Mouse (Mus musculus): Measurements from ENCODE around the gene Ar. TPM values are rescaled to one million over a fixed set of nuclear protein-coding genes. Genes with fewer than 3 reads are reported as not detected.

Gene Ar
- 0.25 and 0.84 TPM in 2 replicates for total RNA-seq (2017)

GRCm38 (mm10) chrX:98148531-98149342, at the start of gene Ar:
Gene Ar, plus strand, starts transcription at chrX:98148769.
- ATAC-seq (replicated peaks in 1 of 2; ENCODE audit: insufficient read depth in 1 of 2, low FRiP score in 2 of 2, low TSS enrichment in 1 of 2, low read depth in 1 of 2, poor library complexity in 2 of 2, severe bottlenecking in 2 of 2), result peak; percentile 78 to 80

DNA sequence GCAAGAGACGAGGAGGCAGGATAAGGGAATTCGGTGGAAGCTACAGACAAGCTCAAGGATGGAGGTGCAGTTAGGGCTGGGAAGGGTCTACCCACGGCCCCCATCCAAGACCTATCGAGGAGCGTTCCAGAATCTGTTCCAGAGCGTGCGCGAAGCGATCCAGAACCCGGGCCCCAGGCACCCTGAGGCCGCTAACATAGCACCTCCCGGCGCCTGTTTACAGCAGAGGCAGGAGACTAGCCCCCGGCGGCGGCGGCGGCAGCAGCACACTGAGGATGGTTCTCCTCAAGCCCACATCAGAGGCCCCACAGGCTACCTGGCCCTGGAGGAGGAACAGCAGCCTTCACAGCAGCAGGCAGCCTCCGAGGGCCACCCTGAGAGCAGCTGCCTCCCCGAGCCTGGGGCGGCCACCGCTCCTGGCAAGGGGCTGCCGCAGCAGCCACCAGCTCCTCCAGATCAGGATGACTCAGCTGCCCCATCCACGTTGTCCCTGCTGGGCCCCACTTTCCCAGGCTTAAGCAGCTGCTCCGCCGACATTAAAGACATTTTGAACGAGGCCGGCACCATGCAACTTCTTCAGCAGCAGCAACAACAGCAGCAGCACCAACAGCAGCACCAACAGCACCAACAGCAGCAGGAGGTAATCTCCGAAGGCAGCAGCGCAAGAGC, 1.3 kb downstream of the Ar start:
- peak; percentile 3 to 30; a peak in 2 of 4 replicates for ATAC-seq (replicated peaks in 1 of 2; ENCODE audit: insufficient read depth in 1 of 2, low FRiP score in 2 of 2, low TSS enrichment in 1 of 2, low read depth in 1 of 2, poor library complexity in 2 of 2, severe bottlenecking in 2 of 2)

DNA sequence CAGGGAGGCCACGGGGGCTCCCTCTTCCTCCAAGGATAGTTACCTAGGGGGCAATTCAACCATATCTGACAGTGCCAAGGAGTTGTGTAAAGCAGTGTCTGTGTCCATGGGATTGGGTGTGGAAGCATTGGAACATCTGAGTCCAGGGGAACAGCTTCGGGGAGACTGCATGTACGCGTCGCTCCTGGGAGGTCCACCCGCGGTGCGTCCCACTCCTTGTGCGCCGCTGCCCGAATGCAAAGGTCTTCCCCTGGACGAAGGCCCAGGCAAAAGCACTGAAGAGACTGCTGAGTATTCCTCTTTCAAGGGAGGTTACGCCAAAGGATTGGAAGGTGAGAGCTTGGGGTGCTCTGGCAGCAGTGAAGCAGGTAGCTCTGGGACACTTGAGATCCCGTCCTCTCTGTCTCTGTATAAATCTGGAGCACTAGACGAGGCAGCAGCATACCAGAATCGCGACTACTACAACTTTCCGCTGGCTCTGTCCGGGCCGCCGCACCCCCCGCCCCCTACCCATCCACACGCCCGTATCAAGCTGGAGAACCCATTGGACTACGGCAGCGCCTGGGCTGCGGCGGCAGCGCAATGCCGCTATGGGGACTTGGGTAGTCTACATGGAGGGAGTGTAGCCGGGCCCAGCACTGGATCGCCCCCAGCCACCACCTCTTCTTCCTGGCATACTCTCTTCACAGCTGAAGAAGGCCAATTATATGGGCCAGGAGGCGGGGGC, 2.0 kb downstream of the Ar start:
- ATAC-seq (replicated peaks in 1 of 2; ENCODE audit: insufficient read depth in 1 of 2, low FRiP score in 2 of 2, low TSS enrichment in 1 of 2, low read depth in 1 of 2, poor library complexity in 2 of 2, severe bottlenecking in 2 of 2), result peak; percentile 25 to 30; a peak in 3 of 4 replicates

GRCm38 (mm10) chrX:98189759-98190158, 41.2 kb downstream of the Ar start:
- ATAC-seq (replicated peaks in 1 of 2; ENCODE audit: insufficient read depth in 1 of 2, low FRiP score in 2 of 2, low TSS enrichment in 1 of 2, low read depth in 1 of 2, poor library complexity in 2 of 2, severe bottlenecking in 2 of 2), result no peak

DNA sequence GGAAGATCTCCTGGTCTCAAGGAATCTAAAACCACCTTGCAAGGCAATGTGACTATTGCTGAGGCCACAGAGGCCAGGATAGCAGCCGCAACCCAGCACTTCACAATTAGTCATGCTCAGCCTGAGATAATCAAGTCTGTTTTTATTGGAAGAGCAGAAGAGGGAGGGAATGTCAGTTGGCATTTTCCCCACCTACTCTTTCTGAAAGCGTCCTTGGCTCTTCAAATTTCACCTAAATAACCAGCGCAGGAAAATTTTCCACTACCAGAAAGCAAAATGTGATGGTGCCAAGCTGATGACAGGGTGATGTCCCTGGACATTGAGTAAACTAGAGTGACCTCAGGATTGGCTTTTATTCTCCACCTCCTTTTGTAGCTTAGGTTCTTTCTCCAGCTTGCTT, 57.2 kb downstream of the Ar start:
- no peak for ATAC-seq (replicated peaks in 1 of 2; ENCODE audit: insufficient read depth in 1 of 2, low FRiP score in 2 of 2, low TSS enrichment in 1 of 2, low read depth in 1 of 2, poor library complexity in 2 of 2, severe bottlenecking in 2 of 2)

GRCm38 (mm10) chrX:98207166-98207565, 58.6 kb downstream of the Ar start:
- ATAC-seq (replicated peaks in 1 of 2; ENCODE audit: insufficient read depth in 1 of 2, low FRiP score in 2 of 2, low TSS enrichment in 1 of 2, low read depth in 1 of 2, poor library complexity in 2 of 2, severe bottlenecking in 2 of 2), result no peak

DNA sequence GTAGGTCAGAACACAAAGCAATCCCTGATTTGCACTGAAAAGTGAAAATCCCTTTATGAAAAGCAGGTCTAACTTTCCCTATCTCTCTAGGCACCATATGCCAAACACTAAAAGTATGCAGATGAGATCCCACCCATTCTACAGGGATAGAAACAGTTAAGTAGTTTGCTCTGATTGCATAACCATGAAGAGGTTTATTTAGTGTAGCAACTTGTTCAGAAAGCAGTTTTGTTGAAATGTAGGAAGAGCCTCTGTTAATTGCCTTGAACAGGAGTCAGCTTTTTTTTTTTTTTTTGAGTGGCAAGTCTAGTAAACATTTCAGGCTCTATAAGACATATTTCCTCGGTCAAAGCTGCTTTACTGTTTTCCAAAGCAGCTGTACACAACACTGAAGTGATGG, 67.5 kb downstream of the Ar start:
- no peak for ATAC-seq (replicated peaks in 1 of 2; ENCODE audit: insufficient read depth in 1 of 2, low FRiP score in 2 of 2, low TSS enrichment in 1 of 2, low read depth in 1 of 2, poor library complexity in 2 of 2, severe bottlenecking in 2 of 2)

DNA sequence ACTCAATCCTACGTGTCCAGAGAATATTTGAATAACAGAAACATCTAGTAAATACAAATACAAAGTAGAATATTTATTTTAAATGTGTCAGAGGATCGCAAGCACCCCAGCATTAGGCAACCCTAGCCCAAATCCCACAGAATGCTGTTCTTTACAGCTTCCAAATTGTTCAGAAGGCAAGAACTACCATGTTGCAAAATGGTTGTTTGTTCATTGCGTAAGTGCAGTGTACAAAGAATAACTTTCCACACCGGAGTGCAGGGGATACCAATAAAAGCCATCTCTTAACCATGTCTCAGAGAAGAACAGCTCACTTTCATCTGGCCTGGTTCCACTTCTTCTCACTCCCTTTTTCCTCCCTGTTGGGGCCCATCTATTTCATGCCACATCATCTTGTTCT, 90.4 kb downstream of the Ar start:
- no peak for ATAC-seq (replicated peaks in 1 of 2; ENCODE audit: insufficient read depth in 1 of 2, low FRiP score in 2 of 2, low TSS enrichment in 1 of 2, low read depth in 1 of 2, poor library complexity in 2 of 2, severe bottlenecking in 2 of 2)

DNA sequence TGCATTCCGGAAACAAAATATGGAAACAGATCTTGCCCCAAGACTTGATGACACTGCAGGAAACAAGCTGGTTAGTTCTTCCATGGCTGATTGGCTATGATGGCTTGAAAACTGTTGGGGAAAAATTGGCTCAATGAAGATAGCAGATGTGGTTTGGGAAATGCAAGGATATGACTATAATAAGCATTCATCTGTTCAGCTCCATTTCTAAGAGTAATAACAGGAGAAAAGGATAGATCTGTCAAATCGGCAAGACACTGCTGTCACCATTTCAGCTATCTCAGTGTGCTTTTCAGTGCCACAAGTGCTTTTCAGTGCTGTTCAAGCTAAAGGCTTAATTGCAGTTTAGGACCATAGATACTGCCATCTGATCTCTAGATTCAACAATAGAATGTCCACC, 96.5 kb downstream of the Ar start:
- no peak for ATAC-seq (replicated peaks in 1 of 2; ENCODE audit: insufficient read depth in 1 of 2, low FRiP score in 2 of 2, low TSS enrichment in 1 of 2, low read depth in 1 of 2, poor library complexity in 2 of 2, severe bottlenecking in 2 of 2)

- ATAC-seq (replicated peaks in 1 of 2; ENCODE audit: insufficient read depth in 1 of 2, low FRiP score in 2 of 2, low TSS enrichment in 1 of 2, low read depth in 1 of 2, poor library complexity in 2 of 2, severe bottlenecking in 2 of 2), result no peak
Measured at GRCm38 (mm10) chrX:98248363-98248762, 99.8 kb downstream of the Ar start.

- no peak; a peak in 2 of 4 replicates for ATAC-seq (replicated peaks in 1 of 2; ENCODE audit: insufficient read depth in 1 of 2, low FRiP score in 2 of 2, low TSS enrichment in 1 of 2, low read depth in 1 of 2, poor library complexity in 2 of 2, severe bottlenecking in 2 of 2)
Measured at GRCm38 (mm10) chrX:98259620-98260019, 111.1 kb downstream of the Ar start.

DNA sequence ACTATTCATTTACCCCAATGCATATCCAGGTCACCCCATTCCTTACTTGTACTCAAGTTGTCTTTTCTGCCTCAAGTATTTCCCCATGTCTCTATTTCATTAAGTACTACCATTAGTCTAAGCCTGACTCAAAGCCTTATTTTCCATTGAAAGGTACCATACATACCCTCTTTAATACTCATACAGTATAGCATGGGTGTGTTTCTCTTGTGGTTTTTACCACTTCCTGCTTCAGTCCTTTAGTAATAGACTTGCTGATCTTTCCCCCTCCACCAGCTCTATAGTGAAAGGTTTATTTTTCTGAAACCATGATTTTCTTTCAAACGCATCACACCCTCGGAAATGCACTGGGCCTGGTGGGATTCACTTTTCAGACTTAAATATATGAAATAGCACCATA, 117.2 kb downstream of the Ar start:
- ATAC-seq (replicated peaks in 1 of 2; ENCODE audit: insufficient read depth in 1 of 2, low FRiP score in 2 of 2, low TSS enrichment in 1 of 2, low read depth in 1 of 2, poor library complexity in 2 of 2, severe bottlenecking in 2 of 2), result no peak

GRCm38 (mm10) chrX:98271361-98271760, 122.8 kb downstream of the Ar start:
- no peak for ATAC-seq (replicated peaks in 1 of 2; ENCODE audit: insufficient read depth in 1 of 2, low FRiP score in 2 of 2, low TSS enrichment in 1 of 2, low read depth in 1 of 2, poor library complexity in 2 of 2, severe bottlenecking in 2 of 2)

DNA sequence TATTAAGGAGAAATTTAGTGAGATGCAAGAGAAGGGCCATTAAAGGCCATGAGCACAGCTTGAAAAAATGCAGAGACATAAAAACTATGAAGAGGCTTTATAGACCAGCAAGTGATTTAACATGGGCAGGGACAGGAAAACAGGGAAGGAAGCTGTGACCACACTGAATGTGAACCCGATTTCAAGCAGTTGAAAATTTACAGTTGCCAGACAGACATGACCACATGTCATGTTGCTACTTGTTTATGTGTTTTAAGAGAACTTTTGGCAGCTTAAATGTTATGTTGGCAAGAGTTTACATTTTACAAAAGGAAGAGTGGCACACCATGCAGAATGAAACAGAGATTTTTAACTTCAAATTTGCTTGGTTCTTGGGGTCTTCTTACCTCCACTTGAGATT, 143.2 kb downstream of the Ar start:
- ATAC-seq (replicated peaks in 1 of 2; ENCODE audit: insufficient read depth in 1 of 2, low FRiP score in 2 of 2, low TSS enrichment in 1 of 2, low read depth in 1 of 2, poor library complexity in 2 of 2, severe bottlenecking in 2 of 2), result peak; percentile 100

GRCm38 (mm10) chrX:98300685-98301084, 152.1 kb downstream of the Ar start:
- ATAC-seq (replicated peaks in 1 of 2; ENCODE audit: insufficient read depth in 1 of 2, low FRiP score in 2 of 2, low TSS enrichment in 1 of 2, low read depth in 1 of 2, poor library complexity in 2 of 2, severe bottlenecking in 2 of 2), result no peak

DNA sequence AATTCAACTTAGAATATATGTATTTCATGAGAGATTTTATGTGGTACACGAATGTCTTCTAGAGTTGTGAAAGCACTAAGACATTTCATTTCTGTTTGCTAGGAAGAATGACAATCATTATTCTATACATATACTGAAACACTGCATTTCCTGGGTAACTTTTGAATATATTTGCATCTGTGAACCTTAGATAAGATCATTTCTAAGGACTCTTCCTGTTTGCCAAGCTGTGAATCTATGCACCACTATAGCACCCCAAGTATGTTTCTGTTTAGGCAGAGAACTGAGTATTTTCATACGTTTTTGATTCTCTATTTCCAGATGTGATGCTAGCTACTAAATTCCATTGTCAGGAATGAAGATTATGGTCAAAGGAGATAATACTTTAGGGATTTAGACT, 153.4 kb downstream of the Ar start:
- ATAC-seq (replicated peaks in 1 of 2; ENCODE audit: insufficient read depth in 1 of 2, low FRiP score in 2 of 2, low TSS enrichment in 1 of 2, low read depth in 1 of 2, poor library complexity in 2 of 2, severe bottlenecking in 2 of 2), result no peak

- ATAC-seq (replicated peaks in 1 of 2; ENCODE audit: insufficient read depth in 1 of 2, low FRiP score in 2 of 2, low TSS enrichment in 1 of 2, low read depth in 1 of 2, poor library complexity in 2 of 2, severe bottlenecking in 2 of 2), result no peak
Measured at GRCm38 (mm10) chrX:98315961-98316360, 167.4 kb downstream of the Ar start.

GRCm38 (mm10) chrX:98317483-98317882, 168.9 kb downstream of the Ar start:
- no peak for ATAC-seq (replicated peaks in 1 of 2; ENCODE audit: insufficient read depth in 1 of 2, low FRiP score in 2 of 2, low TSS enrichment in 1 of 2, low read depth in 1 of 2, poor library complexity in 2 of 2, severe bottlenecking in 2 of 2)

Measured in hematopoietic stem cell, adult 5-6 weeks (primary cell).